ENCODE assay signal across 29 mouse cellular contexts in the genomic region with DNA sequence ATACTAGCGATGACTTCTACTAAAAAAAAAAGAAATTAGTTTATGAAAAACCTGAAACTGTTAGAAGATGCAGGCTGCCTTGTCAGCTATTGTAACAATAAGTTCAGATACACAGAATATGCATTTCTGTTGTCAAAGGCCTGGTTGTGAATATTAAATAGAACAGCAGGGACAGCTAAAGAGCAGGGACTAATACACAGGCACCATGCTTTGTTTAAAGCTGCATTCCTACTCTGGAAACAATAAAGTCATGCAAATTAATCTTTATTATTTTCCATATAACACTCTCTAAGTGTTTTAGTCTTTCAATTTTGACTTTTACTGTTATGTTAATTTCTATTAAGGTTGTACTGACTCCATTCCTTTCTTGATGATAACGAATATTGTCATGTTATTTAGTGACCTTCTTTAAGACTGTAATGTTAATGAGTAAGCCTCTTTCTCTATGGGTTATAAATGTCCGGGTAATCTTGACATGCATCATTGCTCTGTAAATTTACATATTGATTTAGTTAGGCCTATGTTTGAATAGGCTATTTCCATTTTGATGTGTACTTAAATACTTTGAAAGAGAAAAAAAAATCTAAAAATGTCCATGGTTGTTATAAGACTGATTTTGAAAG.
DNase-seq lines count a peak whose midpoint lies in the region; ATAC-seq and TF ChIP-seq lines count a peak whose summit lies in the region.
"Had no signal": no experiment of that assay in that cellular context is flagged by ENCODE, and none has a peak within 500 bp of the region (broad histone marks: within the 10 kb centered on the region; RNA-seq: fewer than 3 reads in every experiment).

No protein-coding gene starts in this region.

- 73% methylated on average over 3 of the region's 3 CpGs for WGBS in hindbrain, embryonic 11.5 days
- 39% methylated on average over 3 of the region's 3 CpGs for WGBS in hindbrain, embryonic 16.5 days
- 52% methylated on average over 3 of the region's 3 CpGs for WGBS in midbrain, embryonic 13.5 days
- 49% methylated on average over 3 of the region's 3 CpGs for WGBS in midbrain, postnatal 0 days
- WGBS in neural tube, embryonic 12.5 days: 58% methylated on average over 3 of the region's 3 CpGs
- 46% methylated on average over 3 of the region's 3 CpGs for WGBS in forebrain, postnatal 0 days
- 58% methylated on average over 3 of the region's 3 CpGs for WGBS in intestine, embryonic 16.5 days

- no peak for DNase-seq in hindbrain, embryonic 11.5 days (ENCODE audit: low spot score)
- no peak for DNase-seq in midbrain, postnatal 0 days (ENCODE audit: low spot score)
- no peak for DNase-seq in neural tube, embryonic 10.5 days (ENCODE audit: extremely low spot score, low spot score)
- no peak for DNase-seq in forebrain, postnatal 0 days
- DNase-seq: adrenal gland, adult 8-10 months; adrenal gland, postnatal 25 days; cerebellum, adult 11-12 months; cerebellum, adult 8-10 months; cerebellum, postnatal 10 days; cerebellum, postnatal 36 days; embryo, embryonic 11 days; gastrocnemius, postnatal 25 days; heart, adult 18-20 months; heart, postnatal 10 days; heart, postnatal 36 days had no signal

- H3K36me3 ChIP-seq in hindbrain, embryonic 11.5 days (ENCODE audit: control insufficient read depth, insufficient read depth, low read length): no peaks in the 10 kb centered on the region
- no peaks in the 10 kb centered on the region for H3K36me3 ChIP-seq in hindbrain, embryonic 16.5 days (ENCODE audit: control insufficient read depth, insufficient read depth, low read length)
- no peaks in the 10 kb centered on the region for H3K36me3 ChIP-seq in midbrain, embryonic 13.5 days
- no peaks in the 10 kb centered on the region for H3K36me3 ChIP-seq in midbrain, postnatal 0 days (ENCODE audit: insufficient read depth, low read length)
- no peaks in the 10 kb centered on the region for H3K36me3 ChIP-seq in neural tube, embryonic 12.5 days
- no peaks in the 10 kb centered on the region for H3K36me3 ChIP-seq in forebrain, postnatal 0 days (ENCODE audit: insufficient read depth)
- no peaks in the 10 kb centered on the region for H3K36me3 ChIP-seq in intestine, embryonic 16.5 days (ENCODE audit: control insufficient read depth, insufficient read depth, low read length)
- H3K36me3 ChIP-seq: embryonic facial prominence, embryonic 10.5 days; embryonic facial prominence, embryonic 13.5 days; forebrain, embryonic 12.5 days; forebrain, embryonic 15.5 days; heart, embryonic 12.5 days; heart, embryonic 15.5 days; hindbrain, embryonic 10.5 days had no signal

- TF ChIP-seq CTCF in midbrain, postnatal 0 days (IDR thresholded peaks at IDR 0.05): no peak
- TF ChIP-seq CTCF in forebrain, postnatal 0 days (IDR thresholded peaks at IDR 0.05; ENCODE audit: low read depth): no peak

- no peak overlapping the region for H3K27ac ChIP-seq in hindbrain, embryonic 11.5 days (ENCODE audit: low read depth, low read length)
- H3K27ac ChIP-seq in hindbrain, embryonic 16.5 days (ENCODE audit: low read depth, low read length): no peak overlapping the region
- H3K27ac ChIP-seq in midbrain, embryonic 13.5 days: no peak overlapping the region
- H3K27ac ChIP-seq in midbrain, postnatal 0 days (ENCODE audit: low read depth, low read length): no peak overlapping the region
- H3K27ac ChIP-seq in neural tube, embryonic 12.5 days: no peak overlapping the region
- no peak overlapping the region for H3K27ac ChIP-seq in forebrain, postnatal 0 days (ENCODE audit: low read depth, low read length)
- no peak overlapping the region for H3K27ac ChIP-seq in intestine, embryonic 16.5 days (ENCODE audit: low read length)
- H3K27ac ChIP-seq: embryonic facial prominence, embryonic 10.5 days; embryonic facial prominence, embryonic 13.5 days; forebrain, embryonic 12.5 days; forebrain, embryonic 15.5 days; heart, embryonic 15.5 days; hindbrain, embryonic 10.5 days; hindbrain, postnatal 0 days had no signal

- no peaks in the 10 kb centered on the region for H3K9me3 ChIP-seq in hindbrain, embryonic 11.5 days (ENCODE audit: control insufficient read depth, low read length)
- no peaks in the 10 kb centered on the region for H3K9me3 ChIP-seq in hindbrain, embryonic 16.5 days (ENCODE audit: control insufficient read depth, low read length)
- H3K9me3 ChIP-seq in midbrain, embryonic 13.5 days: no peaks in the 10 kb centered on the region
- no peaks in the 10 kb centered on the region for H3K9me3 ChIP-seq in midbrain, postnatal 0 days (ENCODE audit: low read length)
- H3K9me3 ChIP-seq in neural tube, embryonic 12.5 days: no peaks in the 10 kb centered on the region
- no peaks in the 10 kb centered on the region for H3K9me3 ChIP-seq in forebrain, postnatal 0 days (ENCODE audit: low read length)
- H3K9me3 ChIP-seq in intestine, embryonic 16.5 days (ENCODE audit: control insufficient read depth, low read length): no peaks in the 10 kb centered on the region
- H3K9me3 ChIP-seq: embryonic facial prominence, embryonic 10.5 days; embryonic facial prominence, embryonic 13.5 days; forebrain, embryonic 12.5 days; forebrain, embryonic 15.5 days; heart, embryonic 15.5 days had no signal

- H3K27me3 ChIP-seq in hindbrain, embryonic 11.5 days (ENCODE audit: control insufficient read depth, insufficient read depth, low read length): no peaks in the 10 kb centered on the region
- no peaks in the 10 kb centered on the region for H3K27me3 ChIP-seq in hindbrain, embryonic 16.5 days (replicated peaks; ENCODE audit: control insufficient read depth, insufficient read depth, low read length)
- H3K27me3 ChIP-seq in midbrain, embryonic 13.5 days: no peaks in the 10 kb centered on the region
- no peaks in the 10 kb centered on the region for H3K27me3 ChIP-seq in midbrain, postnatal 0 days (ENCODE audit: insufficient read depth, low read length)
- H3K27me3 ChIP-seq in neural tube, embryonic 12.5 days (replicated peaks): no peaks in the 10 kb centered on the region
- no peaks in the 10 kb centered on the region for H3K27me3 ChIP-seq in forebrain, postnatal 0 days (ENCODE audit: insufficient read depth, low read length)
- H3K27me3 ChIP-seq in intestine, embryonic 16.5 days (replicated peaks; ENCODE audit: control insufficient read depth, insufficient read depth, low read length): no peaks in the 10 kb centered on the region
- H3K27me3 ChIP-seq: embryonic facial prominence, embryonic 13.5 days; forebrain, embryonic 12.5 days; forebrain, embryonic 15.5 days; heart, embryonic 12.5 days; heart, embryonic 15.5 days had no signal

- no peak overlapping the region for H3K4me2 ChIP-seq in hindbrain, embryonic 11.5 days (replicated peaks; ENCODE audit: low read depth, low read length)
- no peak overlapping the region for H3K4me2 ChIP-seq in hindbrain, embryonic 16.5 days (ENCODE audit: low read length)
- no peak overlapping the region for H3K4me2 ChIP-seq in midbrain, embryonic 13.5 days (replicated peaks)
- no peak overlapping the region for H3K4me2 ChIP-seq in midbrain, postnatal 0 days (ENCODE audit: low read depth, low read length, poor library complexity, severe bottlenecking)
- no peak overlapping the region for H3K4me2 ChIP-seq in neural tube, embryonic 12.5 days (replicated peaks)
- no peak overlapping the region for H3K4me2 ChIP-seq in forebrain, postnatal 0 days (ENCODE audit: low read depth)
- no peak overlapping the region for H3K4me2 ChIP-seq in intestine, embryonic 16.5 days (ENCODE audit: low read depth, low read length)
- H3K4me2 ChIP-seq: embryonic facial prominence, embryonic 13.5 days; forebrain, embryonic 12.5 days; forebrain, embryonic 15.5 days; heart, embryonic 12.5 days; heart, embryonic 15.5 days had no signal

- H3K9ac ChIP-seq in hindbrain, embryonic 11.5 days (ENCODE audit: low read depth, low read length): no peak overlapping the region
- H3K9ac ChIP-seq in hindbrain, embryonic 16.5 days (ENCODE audit: low read depth, low read length): no peak overlapping the region
- H3K9ac ChIP-seq in midbrain, embryonic 13.5 days (replicated peaks): no peak overlapping the region
- no peak overlapping the region for H3K9ac ChIP-seq in midbrain, postnatal 0 days (replicated peaks; ENCODE audit: low read length, poor library complexity, severe bottlenecking)
- no peak overlapping the region for H3K9ac ChIP-seq in neural tube, embryonic 12.5 days
- no peak overlapping the region for H3K9ac ChIP-seq in forebrain, postnatal 0 days
- H3K9ac ChIP-seq in intestine, embryonic 16.5 days (ENCODE audit: low read depth, low read length): no peak overlapping the region
- H3K9ac ChIP-seq: embryonic facial prominence, embryonic 13.5 days; forebrain, embryonic 12.5 days; forebrain, embryonic 15.5 days; heart, embryonic 12.5 days; heart, embryonic 15.5 days had no signal

- no peak overlapping the region for H3K4me3 ChIP-seq in hindbrain, embryonic 11.5 days (ENCODE audit: low read depth, low read length)
- H3K4me3 ChIP-seq in hindbrain, embryonic 16.5 days (ENCODE audit: low read length): no peak overlapping the region
- H3K4me3 ChIP-seq in midbrain, embryonic 13.5 days (replicated peaks): no peak overlapping the region
- no peak overlapping the region for H3K4me3 ChIP-seq in midbrain, postnatal 0 days (ENCODE audit: low read depth, low read length)
- H3K4me3 ChIP-seq in neural tube, embryonic 12.5 days: no peak overlapping the region
- H3K4me3 ChIP-seq in forebrain, postnatal 0 days (ENCODE audit: low read depth, low read length): no peak overlapping the region
- H3K4me3 ChIP-seq in intestine, embryonic 16.5 days (ENCODE audit: low read length): no peak overlapping the region
- H3K4me3 ChIP-seq: embryonic facial prominence, embryonic 10.5 days; embryonic facial prominence, embryonic 13.5 days; erythroblast, embryonic 14.5 days; forebrain, embryonic 12.5 days; forebrain, embryonic 15.5 days; heart, embryonic 12.5 days; heart, embryonic 15.5 days; hindbrain, embryonic 10.5 days had no signal

- ATAC-seq in hindbrain, embryonic 11.5 days (ENCODE audit: low FRiP score): peak; percentile 72; the same call in 1 of the 2 replicates
- ATAC-seq in hindbrain, embryonic 16.5 days: no peak
- 0 out of 2 replicates have a peak, but pooled peaks have one; percentile 37 for ATAC-seq in midbrain, embryonic 13.5 days
- no peak for ATAC-seq in midbrain, postnatal 0 days (ENCODE audit: low FRiP score)
- ATAC-seq in neural tube, embryonic 12.5 days (ENCODE audit: low FRiP score, low read depth): peak; percentile 48; the same call in 1 of the 2 replicates
- no peak for ATAC-seq in forebrain, postnatal 0 days
- ATAC-seq in intestine, embryonic 16.5 days: no peak
- ATAC-seq: activated CD4-positive, CD25-positive, alpha-beta regulatory T cell, adult 4 months; forebrain, embryonic 15.5 days; hindbrain, postnatal 0 days had no signal

- H3K4me1 ChIP-seq in hindbrain, embryonic 11.5 days (replicated peaks; ENCODE audit: control insufficient read depth, insufficient read depth, low read length): no peaks in the 10 kb centered on the region
- no peaks in the 10 kb centered on the region for H3K4me1 ChIP-seq in hindbrain, embryonic 16.5 days (ENCODE audit: control insufficient read depth, insufficient read depth, low read depth, low read length)
- H3K4me1 ChIP-seq in midbrain, embryonic 13.5 days (replicated peaks): no peaks in the 10 kb centered on the region
- no peaks in the 10 kb centered on the region for H3K4me1 ChIP-seq in midbrain, postnatal 0 days (ENCODE audit: insufficient read depth, low read length)
- no peaks in the 10 kb centered on the region for H3K4me1 ChIP-seq in neural tube, embryonic 12.5 days
- H3K4me1 ChIP-seq in forebrain, postnatal 0 days (ENCODE audit: insufficient read depth): no peaks in the 10 kb centered on the region
- no peaks in the 10 kb centered on the region for H3K4me1 ChIP-seq in intestine, embryonic 16.5 days (ENCODE audit: control insufficient read depth, insufficient read depth, low read length)
- H3K4me1 ChIP-seq: embryonic facial prominence, embryonic 10.5 days; embryonic facial prominence, embryonic 13.5 days; forebrain, embryonic 12.5 days; forebrain, embryonic 15.5 days; heart, embryonic 12.5 days; heart, embryonic 15.5 days; hindbrain, embryonic 10.5 days had no signal

Comparison
In these comparisons a context has a peak if more than half of its experiments do, and no peak if none do; other contexts are left out.
1. ATAC-seq: peak in hindbrain, embryonic 11.5 days (single experiment), midbrain, embryonic 13.5 days (single experiment) and neural tube, embryonic 12.5 days (single experiment); none in hindbrain, embryonic 16.5 days (single experiment), midbrain, postnatal 0 days (single experiment), forebrain, postnatal 0 days (single experiment) and intestine, embryonic 16.5 days (single experiment).